Mouse (Mus musculus) G1E (cell line): Measurements from ENCODE around the gene Acot12.

Source experiments
- CTCF ChIP-seq: IDR thresholded peaks from 2 replicates; pipeline ENCODE4 v1.5.1; 2012; ENCODE audit warnings: low read depth, low read length, inconsistent platforms, mixed read lengths
- GATA1 ChIP-seq: IDR thresholded peaks from 2 replicates; pipeline ENCODE4 v1.6.1; 2012; ENCODE audit warnings: borderline replicate concordance, low read length, inconsistent platforms, mixed read lengths
- GATA2 ChIP-seq: IDR thresholded peaks from 2 replicates; pipeline ENCODE4 v1.6.1; 2012; ENCODE audit warnings: low read depth, low read length, inconsistent platforms, borderline replicate concordance
- TAL1 ChIP-seq: conservative IDR thresholded peaks from 2 replicates; pipeline ENCODE4 v1.6.1; 2012; ENCODE audit warnings: low read depth, low read length, inconsistent platforms, mixed read lengths

DNA sequence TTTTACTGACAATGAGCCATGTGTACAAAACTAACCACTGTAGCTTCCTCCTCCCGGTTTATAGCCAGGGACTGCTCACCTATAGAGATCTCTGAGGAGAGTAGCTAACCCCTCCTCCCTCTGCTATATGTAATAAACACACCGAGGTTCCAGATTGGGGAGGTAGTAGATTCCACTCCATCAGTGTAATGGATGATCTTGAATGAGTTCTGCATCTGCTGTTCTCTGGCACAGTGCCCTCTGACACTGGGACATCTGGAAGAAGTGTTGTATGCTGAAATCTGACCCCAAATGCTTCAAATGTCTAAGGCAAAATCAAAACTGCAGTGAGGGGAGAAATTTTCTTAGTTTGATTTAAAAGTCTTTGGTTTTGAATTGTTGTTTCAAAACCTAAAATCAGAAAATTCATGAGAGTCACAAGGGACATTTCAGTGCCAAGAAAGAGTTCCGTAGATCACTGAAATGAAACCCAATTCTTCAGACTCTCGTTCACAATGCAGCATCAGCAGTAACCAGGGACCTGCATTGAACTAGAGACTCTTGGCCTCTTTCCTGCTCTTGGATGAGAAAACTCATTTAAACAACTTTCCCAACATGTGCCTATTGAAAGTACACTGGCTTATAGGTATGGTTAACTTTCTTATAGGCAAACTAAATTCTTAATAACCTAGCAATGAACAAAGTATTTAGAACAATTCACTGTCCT, 83.7 kb downstream of the Acot12 start:
- TF ChIP-seq CTCF (no peak), GATA2 (no peak), TAL1 (no peak), GATA1 (no peak)
